Mouse (Mus musculus): ENCODE measurements at regions not wholly inside any gene's neighbourhood (a gene's known extent, or its start where the extent isn't known, plus 50 kb on each side); places are given as distances from the start of the nearest gene placed in this dataset.
A peak's percentile ranks its signal among the peaks of the same experiment; 100 is the strongest.

- DNase-seq: peak; percentile 4
Measured at GRCm38 (mm10) chr4:4875257-4875656, 82.1 kb upstream of the Impad1 start.

- DNase-seq: no peak
Measured at GRCm38 (mm10) chr4:4858345-4858744, 65.2 kb upstream of the Impad1 start.
